Mouse (Mus musculus): ENCODE results near the gene Myo9b.

- TF ChIP-seq POLR2A (IDR thresholded peaks at IDR 0.05; ENCODE audit: borderline replicate concordance, extremely low read depth, insufficient read depth, insufficient read length, poor library complexity, severe bottlenecking) = no peak
- TF ChIP-seq CTCF (IDR thresholded peaks at IDR 0.05; ENCODE audit: borderline replicate concordance, extremely low read depth, insufficient read depth, insufficient read length) = no peak
Observed at GRCm38 (mm10) chr8:71305988-71306387, 33.5 kb downstream of the Myo9b start.
